Mouse (Mus musculus): ENCODE data around the gene Mcur1.

The Mcur1 gene

GRCm38 (mm10) chr13:43493725-43494124 lies 66.3 kb downstream of the Mcur1 start:
- no peak for DNase-seq (ENCODE audit: low read depth in 2 of 2, low spot score in 2 of 2)

GRCm38 (mm10) chr13:43493058-43493481 lies 66.9 kb downstream of the Mcur1 start:
- DNase-seq (ENCODE audit: low read depth in 2 of 2, low spot score in 2 of 2): no peak

Measured in CD8-positive naive resting alpha-beta T cell, adult 2 months (primary cell).